ENCODE assay signal across 9 mouse cellular contexts in genomic region chr5:107726281-107727006, GRCm38 (mm10). TPM values are rescaled to one million over a fixed set of nuclear protein-coding genes. Genes with fewer than 3 reads are reported as not detected.
DNase-seq lines count a peak whose midpoint lies in the region; ATAC-seq lines count a peak whose summit lies in the region.
"Had no signal": no experiment of that assay in that cellular context is flagged by ENCODE, and none has a peak within 500 bp of the region (broad histone marks: within the 10 kb centered on the region; RNA-seq: fewer than 3 reads in every experiment).

No protein-coding gene starts in this region.

- H3K27me3 ChIP-seq in heart, embryonic 13.5 days (replicated peaks), result peaks cover 92% of the 10 kb centered on the region
- peaks cover 76% of the 10 kb centered on the region for H3K27me3 ChIP-seq in limb, embryonic 11.5 days (ENCODE audit: control insufficient read depth, insufficient read depth, low read length)
- peaks cover 97% of the 10 kb centered on the region for H3K27me3 ChIP-seq in neural tube, embryonic 13.5 days

- ATAC-seq in heart, embryonic 13.5 days (ENCODE audit: extremely low read depth, insufficient number of reproducible peaks, low FRiP score, low TSS enrichment), result no peak
- no peak for ATAC-seq in limb, embryonic 11.5 days (ENCODE audit: insufficient number of reproducible peaks, low FRiP score, low TSS enrichment, low read depth)
- ATAC-seq in neural tube, embryonic 13.5 days (ENCODE audit: low read depth), result no peak

- H3K4me1 ChIP-seq in heart, embryonic 13.5 days, result peaks cover 48% of the 10 kb centered on the region
- peaks cover 27% of the 10 kb centered on the region for H3K4me1 ChIP-seq in limb, embryonic 11.5 days (ENCODE audit: control insufficient read depth, insufficient read depth, low read length)
- peaks cover 43% of the 10 kb centered on the region for H3K4me1 ChIP-seq in neural tube, embryonic 13.5 days (replicated peaks)

- no peak overlapping the region for H3K27ac ChIP-seq in heart, embryonic 13.5 days (replicated peaks)
- no peak overlapping the region for H3K27ac ChIP-seq in limb, embryonic 11.5 days (replicated peaks; ENCODE audit: low read depth, low read length)
- H3K27ac ChIP-seq in neural tube, embryonic 13.5 days (replicated peaks), result no peak overlapping the region

- H3K9me3 ChIP-seq in heart, embryonic 13.5 days, result no peaks in the 10 kb centered on the region
- H3K9me3 ChIP-seq in limb, embryonic 11.5 days (ENCODE audit: control insufficient read depth, low read length), result no peaks in the 10 kb centered on the region
- no peaks in the 10 kb centered on the region for H3K9me3 ChIP-seq in neural tube, embryonic 13.5 days

- no peaks in the 10 kb centered on the region for H3K36me3 ChIP-seq in heart, embryonic 13.5 days
- H3K36me3 ChIP-seq in limb, embryonic 11.5 days (ENCODE audit: control insufficient read depth, insufficient read depth, low read length), result no peaks in the 10 kb centered on the region
- H3K36me3 ChIP-seq in neural tube, embryonic 13.5 days, result no peaks in the 10 kb centered on the region

- peak overlapping the region; percentile 56 for H3K9ac ChIP-seq in heart, embryonic 13.5 days
- H3K9ac ChIP-seq in limb, embryonic 11.5 days (ENCODE audit: low read length), result no peak overlapping the region
- no peak overlapping the region for H3K9ac ChIP-seq in neural tube, embryonic 13.5 days

- H3K4me3 ChIP-seq in heart, embryonic 13.5 days, result peak overlapping the region; percentile 52
- peak overlapping the region; percentile 24 for H3K4me3 ChIP-seq in limb, embryonic 11.5 days (ENCODE audit: low read depth, low read length)
- H3K4me3 ChIP-seq in neural tube, embryonic 13.5 days, result peak overlapping the region; percentile 18

- DNase-seq in left cerebral cortex, postnatal 4 days, result peak; percentile 4
- no peak for DNase-seq in left cerebral cortex, adult 18-20 months (ENCODE audit: low spot score in 2 of 2)
- DNase-seq in adrenal gland, postnatal 10 days, result peak; percentile 20
- DNase-seq in limb, embryonic 11.5 days (ENCODE audit: low spot score), result peak; percentile 58
- DNase-seq in gastrocnemius, adult 18-20 months (ENCODE audit: low spot score), result no peak
- DNase-seq in layer of hippocampus, postnatal 14 days (ENCODE audit: low spot score in 2 of 2), result no peak

- intact Hi-C loops in left cerebral cortex, postnatal 4 days (cut with DNase I), result no loop called here

- peak overlapping the region; percentile 81 for H3K4me2 ChIP-seq in heart, embryonic 13.5 days
- H3K4me2 ChIP-seq in limb, embryonic 11.5 days (ENCODE audit: low read depth, severe bottlenecking), result peak overlapping the region; percentile 3; the same call in 1 of the 2 replicates
- peak overlapping the region; percentile 42 for H3K4me2 ChIP-seq in neural tube, embryonic 13.5 days

- WGBS in heart, embryonic 13.5 days, result under 1% methylated on average over 57 of the region's 57 CpGs
- WGBS in limb, embryonic 11.5 days, result under 1% methylated on average over 57 of the region's 57 CpGs
- WGBS in neural tube, embryonic 13.5 days, result under 1% methylated on average over 57 of the region's 57 CpGs

RNA-seq across cellular contexts. Expression of gene Gfi1, which starts 0.6 kb away (rescaled TPM):
- under 1 TPM in 1 of 2 experiments, not detected in 1; 0.36 TPM for total RNA-seq in left cerebral cortex, postnatal 4 days (2021)
- not detected for total RNA-seq in left cerebral cortex, adult 18-20 months (2021)
- under 1 TPM; 0.42 to 0.45 TPM for total RNA-seq in adrenal gland, postnatal 10 days (2021)
- not detected in 2 replicates for polyA plus RNA-seq in heart, embryonic 13.5 days (2015; fragmentation: Nextera tagmentation; extraction: Ambion mirVana)
- polyA plus RNA-seq in limb, embryonic 11.5 days (2014; fragmentation: Nextera tagmentation; extraction: Ambion mirVana), result 0.13 TPM in 1 of 2 replicates, not detected in the other
- polyA plus RNA-seq in neural tube, embryonic 13.5 days (2015; fragmentation: Nextera tagmentation; extraction: Ambion mirVana), result 0.07 TPM in 1 of 2 replicates, not detected in the other
- not detected for total RNA-seq in gastrocnemius, adult 18-20 months (2021)
- not detected for total RNA-seq in layer of hippocampus, postnatal 14 days (2021)
- total RNA-seq: heart, postnatal 36 days had no signal

Comparison
In these comparisons a context has a peak if more than half of its experiments do, and no peak if none do; other contexts are left out.
1. DNase-seq: peak in left cerebral cortex, postnatal 4 days (single experiment), adrenal gland, postnatal 10 days (single experiment) and limb, embryonic 11.5 days (single experiment); none in left cerebral cortex, adult 18-20 months (0 of 2), gastrocnemius, adult 18-20 months (single experiment) and layer of hippocampus, postnatal 14 days (0 of 2).
2. H3K4me2 ChIP-seq: peak in every context shown above with its lines; median percentile 81 in heart, embryonic 13.5 days; 42 in neural tube, embryonic 13.5 days; 3 in limb, embryonic 11.5 days.
3. Peak in every context shown above with its lines, with median percentiles within 50 percentile points of each other: H3K4me3 ChIP-seq.